15 mouse cellular contexts compared by ENCODE assay signal in the genomic region with DNA sequence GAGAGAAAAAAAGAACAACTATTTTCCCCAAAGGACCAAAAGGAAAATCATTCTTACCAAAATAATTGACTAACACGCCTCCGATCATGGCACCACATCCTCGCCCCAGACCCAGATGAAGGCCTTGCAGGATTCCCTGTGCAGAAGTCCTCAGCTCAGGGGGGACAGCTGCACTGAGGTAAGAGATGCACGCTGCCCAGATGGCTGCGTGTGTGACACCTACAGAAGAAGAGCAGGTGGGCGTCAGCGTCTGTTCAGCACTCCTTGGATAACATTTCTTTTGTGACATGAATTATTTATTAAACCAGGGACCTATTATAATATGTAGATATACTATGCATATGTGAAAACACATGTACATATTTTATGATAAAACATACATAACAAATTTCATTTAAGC. TPM values are rescaled to one million over a fixed set of nuclear protein-coding genes. Genes with fewer than 3 reads are reported as not detected.
DNase-seq lines count a peak whose midpoint lies in the region; ATAC-seq lines count a peak whose summit lies in the region.
"Had no signal": no experiment of that assay in that cellular context is flagged by ENCODE, and none has a peak within 500 bp of the region (broad histone marks: within the 10 kb centered on the region; RNA-seq: fewer than 3 reads in every experiment).

No protein-coding gene starts in this region.

- intact Hi-C loops in left cerebral cortex, postnatal 25 days (cut with DNase I), result loop anchor here (5.0 kb wide), 1 partner anchor 64 kb away; a partner anchor contains a TSS

- no peak for DNase-seq in frontal cortex, postnatal 25 days (ENCODE audit: low spot score in 2 of 2)
- DNase-seq in right cerebral cortex, adult 18-20 months, result peak; percentile 73
- DNase-seq in right cerebral cortex, postnatal 4 days, result no peak
- peak; percentile 40 to 87 for DNase-seq in left cerebral cortex, postnatal 25 days (ENCODE audit: low spot score in 2 of 2)
- DNase-seq in lung, postnatal 25 days (ENCODE audit: low spot score), result no peak
- DNase-seq in cerebellum, postnatal 36 days, result no peak
- DNase-seq: adrenal gland, postnatal 14 days; cerebellum, adult 2 months; gastrocnemius, postnatal 36 days; heart, postnatal 14 days; lung, adult 2 months; lung, postnatal 4 days had no signal

- ATAC-seq in frontal cortex, adult (ENCODE audit: low TSS enrichment), result peak; percentile 93
- no peak for ATAC-seq in CD4-positive, CD25-positive, alpha-beta regulatory T cell, adult 4 months
- ATAC-seq: intestine, postnatal 0 days had no signal

RNA-seq across cellular contexts. Expression of a gene that starts 32.7 kb away (rescaled TPM):
- total RNA-seq in left cerebral cortex, postnatal 25 days (2021), result 1 to 10 TPM; 4.2 to 4.5 TPM
- 10 to 100 TPM; 28.7 to 37.3 TPM for polyA plus RNA-seq in CD4-positive, CD25-positive, alpha-beta regulatory T cell, adult 4 months (2017; shearing (Covaris generic))

Comparison
In these comparisons a context has a peak if more than half of its experiments do, and no peak if none do; other contexts are left out.
1. DNase-seq: peak in right cerebral cortex, adult 18-20 months (single experiment) and left cerebral cortex, postnatal 25 days (2 of 2); none in frontal cortex, postnatal 25 days (0 of 2), right cerebral cortex, postnatal 4 days (single experiment), lung, postnatal 25 days (single experiment) and cerebellum, postnatal 36 days (0 of 2).